Mouse (Mus musculus): Measurements from ENCODE around the gene Prdm4.

- TF ChIP-seq GATA1 (IDR thresholded peaks at IDR 0.05; ENCODE audit: low read length) (no peak), TAL1 (IDR thresholded peaks at IDR 0.05; ENCODE audit: low read length) (no peak)
Measured at GRCm38 (mm10) chr10:85964316-85964715, 47.4 kb upstream of the Prdm4 start.
